Mouse (Mus musculus): ENCODE results near the gene Abhd5.

GRCm38 (mm10) chr9:122315501-122315900 is 35.9 kb upstream of the Abhd5 start:
- TF ChIP-seq CTCF (IDR thresholded peaks at IDR 0.05; ENCODE audit: borderline replicate concordance, insufficient read depth, low read length) (no peak), POLR2A (IDR thresholded peaks at IDR 0.05; ENCODE audit: low read depth, low read length) (no peak)
